Mouse (Mus musculus) ES-E14 (cell line): ENCODE measurements around the gene Doc2b.

Experiments
- CHD2 ChIP-seq: IDR thresholded peaks from 2 replicates; pipeline ENCODE4 v1.6.1; 2014; ENCODE audit warnings: mild to moderate bottlenecking, low read depth, low read length, inconsistent platforms
- ZC3H11A ChIP-seq: IDR thresholded peaks from 2 replicates; pipeline ENCODE4 v1.6.1; 2012; ENCODE audit warnings: low read depth, mild to moderate bottlenecking, inconsistent platforms, low read length, borderline replicate concordance

DNA sequence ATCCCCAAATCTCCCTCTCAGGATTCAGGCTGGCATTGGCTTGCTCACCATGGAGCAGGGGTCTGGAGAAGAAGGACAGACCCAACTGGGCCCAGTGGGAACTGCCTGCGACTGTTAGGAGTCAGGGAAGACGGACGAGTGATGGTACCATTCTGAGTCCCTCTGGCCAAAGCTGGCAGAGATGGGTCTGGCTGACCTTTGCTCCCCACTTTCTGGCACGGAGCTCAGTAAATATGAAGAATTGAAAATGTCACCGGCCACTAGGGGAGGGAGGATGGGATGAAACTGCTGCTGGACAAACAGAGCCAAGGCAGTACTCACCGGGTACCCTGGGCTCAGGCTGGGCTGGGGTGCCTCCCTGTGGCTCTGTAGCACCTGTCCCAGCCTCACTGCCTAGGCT is 37.2 kb upstream of the Doc2b start:
- no peak for TF ChIP-seq ZC3H11A
- TF ChIP-seq CHD2, result no peak
